Mouse (Mus musculus) CD4-positive helper T cell, adult 2 months (primary cell): ENCODE data around the gene Vwa5b2.

Source experiments
- DNase-seq: peaks from one replicate; pipeline ENCODE4 v3.0.0-alpha.2; 2012; ENCODE audit warnings: low read depth, missing footprints, low spot score

Vwa5b2 gene

GRCm38 (mm10) chr16:20589366-20589938 lies at the start of gene Vwa5b2:
TSS of gene Vwa5b2 (plus strand) at chr16:20589471.
- no peak for DNase-seq

- DNase-seq = no peak
Observed at GRCm38 (mm10) chr16:20539649-20540048, 49.6 kb upstream of the Vwa5b2 start.

- DNase-seq = no peak
Observed at GRCm38 (mm10) chr16:20540438-20540837, 48.8 kb upstream of the Vwa5b2 start.

- no peak for DNase-seq
Observed at GRCm38 (mm10) chr16:20545696-20546095, 43.6 kb upstream of the Vwa5b2 start.

- no peak for DNase-seq
Observed at GRCm38 (mm10) chr16:20547423-20547822, 41.8 kb upstream of the Vwa5b2 start.

GRCm38 (mm10) chr16:20548096-20548948 lies 40.9 kb upstream of the Vwa5b2 start, which contains the start of gene Abcf3:
TSS of gene Abcf3 (plus strand) at chr16:20548577.
- DNase-seq = peak; percentile 99

GRCm38 (mm10) chr16:20549161-20549560 lies 40.1 kb upstream of the Vwa5b2 start:
- no peak for DNase-seq

GRCm38 (mm10) chr16:20551691-20552090 lies 37.6 kb upstream of the Vwa5b2 start:
- DNase-seq = no peak

GRCm38 (mm10) chr16:20552594-20552993 lies 36.7 kb upstream of the Vwa5b2 start:
- DNase-seq = no peak

- no peak for DNase-seq
Observed at GRCm38 (mm10) chr16:20555000-20555399, 34.3 kb upstream of the Vwa5b2 start.

- DNase-seq = no peak
Observed at GRCm38 (mm10) chr16:20557381-20557780, 31.9 kb upstream of the Vwa5b2 start.

GRCm38 (mm10) chr16:20565075-20565474 lies 24.2 kb upstream of the Vwa5b2 start:
- no peak for DNase-seq

- no peak for DNase-seq
Observed at GRCm38 (mm10) chr16:20589939-20590679, 838 bp downstream of the Vwa5b2 start.

- no peak for DNase-seq
Observed at GRCm38 (mm10) chr16:20590680-20591038, 1.4 kb downstream of the Vwa5b2 start.

GRCm38 (mm10) chr16:20591076-20591705 lies 1.9 kb downstream of the Vwa5b2 start:
- no peak for DNase-seq

- no peak for DNase-seq
Observed at GRCm38 (mm10) chr16:20595060-20595673, 5.9 kb downstream of the Vwa5b2 start.

GRCm38 (mm10) chr16:20595737-20596136 lies 6.5 kb downstream of the Vwa5b2 start:
- DNase-seq = no peak

- DNase-seq = no peak
Observed at GRCm38 (mm10) chr16:20596687-20597441, 7.6 kb downstream of the Vwa5b2 start.

GRCm38 (mm10) chr16:20600511-20600910 lies 11.2 kb downstream of the Vwa5b2 start:
- DNase-seq = no peak

- DNase-seq = no peak
Observed at GRCm38 (mm10) chr16:20604705-20605104, 15.4 kb downstream of the Vwa5b2 start.
